Mouse (Mus musculus): Measurements from ENCODE around the gene Olfr1249.
"Not testable (repeated sequence)": the region's sequence is repeated elsewhere in the genome, so short reads cannot be mapped to it uniquely, and the experiment has no call there.

Gene Olfr1249

GRCm38 (mm10) chr2:89634883-89635282 is at the start of gene Olfr1249:
Olfr1249 (minus strand) TSS chr2:89634983.
- no peak for DNase-seq (ENCODE audit: low spot score)

GRCm38 (mm10) chr2:89671836-89672235 is 37.1 kb upstream of the Olfr1249 start, which contains the start of gene Olfr1251:
Olfr1251 (minus strand) TSS chr2:89671936.
- DNase-seq (ENCODE audit: low spot score) = no peak

- no peak for DNase-seq (ENCODE audit: low spot score)
These were observed 26.6 kb upstream of the Olfr1249 start, which contains the start of gene Olfr1250 for GRCm38 (mm10) chr2:89661367-89661766. Olfr1250 (minus strand) TSS chr2:89661467.

- DNase-seq (ENCODE audit: low spot score) = not testable (repeated sequence)
These were observed 16.6 kb downstream of the Olfr1249 start, which contains the start of gene Olfr1248 for GRCm38 (mm10) chr2:89618145-89618544. Olfr1248 (minus strand) TSS chr2:89618245.

GRCm38 (mm10) chr2:89614030-89614429 is 20.8 kb downstream of the Olfr1249 start, which contains the start of gene Olfr1247:
Olfr1247 (minus strand) TSS chr2:89614130.
- DNase-seq (ENCODE audit: low spot score) = no peak

DNA sequence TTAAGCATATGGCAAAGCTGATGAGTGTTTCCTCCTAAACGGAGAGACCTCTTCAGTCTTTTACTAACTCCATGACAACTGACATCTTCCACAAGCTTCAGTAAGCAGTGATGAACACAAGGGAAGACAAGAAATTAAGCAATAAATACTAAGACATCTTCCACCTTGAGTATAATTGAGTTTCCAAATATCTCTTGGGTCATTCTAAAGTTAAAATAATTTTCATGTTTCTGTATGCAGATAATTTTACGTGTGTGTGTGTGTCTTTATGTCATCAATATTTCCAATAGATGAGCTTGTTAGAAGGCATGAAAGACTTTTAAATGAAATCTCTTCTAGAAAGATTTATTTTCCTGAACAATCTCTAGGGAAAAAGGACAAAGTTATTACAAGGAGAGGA is 41.7 kb downstream of the Olfr1249 start, which contains the start of gene Olfr1246:
Gene Olfr1246 (minus strand): TSS at position 101 of the 400 bp plus-strand sequence.
- no peak for DNase-seq (ENCODE audit: low spot score)

All from left cerebral cortex, adult 11 months (tissue).